Mouse (Mus musculus) hindbrain, embryonic 14.5 days (tissue): ENCODE data around the gene Gm13283. TPM values are rescaled to one million over a fixed set of nuclear protein-coding genes. Genes with fewer than 3 reads are reported as not detected.
"Not testable (repeated sequence)": the region's sequence is repeated elsewhere in the genome, so short reads cannot be mapped to it uniquely, and the experiment has no call there.

Experiments used
- ATAC-seq: fragments of 200-750 bp; cut with Nextera tagmentation; 2 replicates; pipeline ENCODE4 v1.8.0; 2017; ENCODE audit warnings: moderate number of reproducible peaks, mild to moderate bottlenecking, moderate TSS enrichment, moderate library complexity; ENCODE audit not compliant: low FRiP score
- DNase-seq: peaks from one replicate; pipeline ENCODE4 v3.0.0-alpha.2; 2015; ENCODE audit warnings: low spot score
- H3K27ac ChIP-seq: fragments of 300-500 bp; sonication (generic); 2 replicates; pipeline ENCODE4 v1.5.1; 2014; ENCODE audit warnings: mild to moderate bottlenecking, moderate library complexity
- H3K27me3 ChIP-seq: fragments of 300-500 bp; sonication (generic); 2 replicates; pipeline ENCODE4 v1.6.1; 2014; ENCODE audit warnings: mild to moderate bottlenecking, low read length, mixed read lengths; ENCODE audit not compliant: control insufficient read depth, insufficient read depth
- H3K36me3 ChIP-seq: fragments of 300-500 bp; sonication (generic); replicated peaks from 2 replicates; pipeline ENCODE4 v1.6.1; 2014; ENCODE audit not compliant: control insufficient read depth, insufficient read depth
- H3K4me1 ChIP-seq: fragments of 300-500 bp; sonication (generic); replicated peaks from 2 replicates; pipeline ENCODE4 v1.6.1; 2014; ENCODE audit warnings: antibody characterized with exemption, low read length, mixed read lengths; ENCODE audit not compliant: control insufficient read depth, insufficient read depth
- H3K4me2 ChIP-seq: fragments of 300-500 bp; sonication (generic); replicated peaks from 2 replicates; pipeline ENCODE4 v1.6.1; 2014; ENCODE audit warnings: mild to moderate bottlenecking, moderate library complexity
- H3K4me3 ChIP-seq: fragments of 300-500 bp; sonication (generic); replicated peaks from 2 replicates; pipeline ENCODE4 v1.5.1; 2014; ENCODE audit warnings: mild to moderate bottlenecking, low read length
- H3K9ac ChIP-seq: fragments of 300-500 bp; sonication (generic); 2 replicates; pipeline ENCODE4 v1.6.1; 2014
- H3K9me3 ChIP-seq: fragments of 300-500 bp; sonication (generic); 2 replicates; pipeline ENCODE4 v1.6.1; 2016; ENCODE audit warnings: low read length; ENCODE audit not compliant: control insufficient read depth
- WGBS: fragments of 180-500 bp; shearing (Covaris S2); extraction: QIAGEN DNeasy Blood & Tissue Kit; methylation state at CpG from one replicate; pipeline ENCODE4 v1.1.7; 2014; 5-methylcytosine and 5-hydroxymethylcytosine counted together
- polyA plus RNA-seq: library from polyadenylated mRNA; unstranded; fragments of >200 nt; fragmentation: Nextera tagmentation; extraction: Ambion mirVana; gene quantifications from 2 replicates; pipeline ENCODE4 v1.2.1, GENCODE M21; 2014

The Gm13283 gene
- polyA plus RNA-seq, 1 experiment from 2014 or later, result 0.15 TPM

DNA sequence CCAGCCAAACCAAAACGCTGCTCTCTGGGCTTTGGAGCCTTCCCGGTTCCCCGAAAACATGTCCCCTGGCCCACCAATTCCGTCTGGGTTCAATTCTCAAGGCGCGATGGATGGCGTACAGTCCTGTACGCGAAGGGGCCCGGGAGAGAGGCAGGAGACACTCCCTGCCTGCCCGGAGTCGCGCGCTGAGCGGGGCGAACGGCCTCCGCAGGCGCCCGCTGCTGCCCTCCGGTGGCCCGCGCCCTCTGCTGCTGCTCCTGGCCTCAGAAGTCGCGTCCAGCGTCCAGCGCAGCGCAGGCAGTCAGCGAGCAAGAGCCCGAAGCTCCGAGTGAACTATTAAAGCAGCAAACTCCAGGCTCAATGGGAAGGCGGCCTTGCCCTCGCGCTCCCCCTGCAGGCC, 45.8 kb downstream of the Gm13283 start:
- H3K9me3 ChIP-seq, H3K27ac ChIP-seq, H3K9ac ChIP-seq, H3K4me1 ChIP-seq, H3K36me3 ChIP-seq, DNase-seq, ATAC-seq, H3K27me3 ChIP-seq, H3K4me3 ChIP-seq: not testable (repeated sequence)
- H3K4me2 ChIP-seq, result peak overlapping the region; percentile 45
- WGBS, result no CpG with 5 or more reads among the region's 34 CpGs

Other genes with a start within 250 kb of the Gm13283 start
- gene Ifnb1, start 237.3 kb upstream of the Gm13283 start, polyA plus RNA-seq, result not detected in 2 replicates
- not detected in 2 replicates for gene Ifna15, start 201.9 kb upstream of the Gm13283 start, polyA plus RNA-seq
- not detected in 2 replicates for gene Ifna14, start 188.3 kb upstream of the Gm13283 start, polyA plus RNA-seq
- not detected in 2 replicates for gene Ifna9, start 167.7 kb upstream of the Gm13283 start, polyA plus RNA-seq
- gene Ifna12, start 156.7 kb upstream of the Gm13283 start, polyA plus RNA-seq, result not detected in 2 replicates
- not detected in 2 replicates for gene C87499, start 125.7 kb upstream of the Gm13283 start, polyA plus RNA-seq
- not detected in 2 replicates for gene Ifna13, start 115.7 kb upstream of the Gm13283 start, polyA plus RNA-seq
- not detected in 2 replicates for gene Ifna16, start 83.2 kb upstream of the Gm13283 start, polyA plus RNA-seq
- not detected in 2 replicates for gene Ifna2, start 76.2 kb upstream of the Gm13283 start, polyA plus RNA-seq
- gene Ifnab, start 68.8 kb upstream of the Gm13283 start, polyA plus RNA-seq, result not detected in 2 replicates
- 2.4 and 3.2 TPM in 2 replicates for gene Gm26566, start 38.3 kb upstream of the Gm13283 start, polyA plus RNA-seq
- gene Klhl9, start 37.7 kb upstream of the Gm13283 start, polyA plus RNA-seq, result 144 and 155 TPM in 2 replicates
- not detected in 2 replicates for gene Gm13271, start 5.3 kb upstream of the Gm13283 start, polyA plus RNA-seq
- gene Gm13290, start 13.7 kb downstream of the Gm13283 start, polyA plus RNA-seq, result not detected in 2 replicates
- not detected in 2 replicates for gene Gm13289, start 16.8 kb downstream of the Gm13283 start, polyA plus RNA-seq
- gene Gm13272, start 19.7 kb downstream of the Gm13283 start, polyA plus RNA-seq, result not detected in 2 replicates
- gene Ifnz, start 22.0 kb downstream of the Gm13283 start, polyA plus RNA-seq, result not detected in 2 replicates
- gene Gm13276, start 25.6 kb downstream of the Gm13283 start, polyA plus RNA-seq, result not detected in 2 replicates
- not detected in 2 replicates for gene Gm13277, start 28.5 kb downstream of the Gm13283 start, polyA plus RNA-seq
- not detected in 2 replicates for gene Gm13278, start 31.4 kb downstream of the Gm13283 start, polyA plus RNA-seq
- not detected in 2 replicates for gene Gm13275, start 34.4 kb downstream of the Gm13283 start, polyA plus RNA-seq
- not detected in 2 replicates for gene Gm13279, start 37.3 kb downstream of the Gm13283 start, polyA plus RNA-seq
- 0.16 TPM in 1 of 2 replicates, not detected in the other for gene Gm13285, start 39.5 kb downstream of the Gm13283 start, polyA plus RNA-seq
- not detected in 2 replicates for gene Gm13287, start 43.1 kb downstream of the Gm13283 start, polyA plus RNA-seq
- not detected in 2 replicates for gene Gm13288, start 45.4 kb downstream of the Gm13283 start, polyA plus RNA-seq
- gene Ifna7, start 56.1 kb downstream of the Gm13283 start, polyA plus RNA-seq, result not detected in 2 replicates
- not detected in 2 replicates for gene Ifna11, start 59.8 kb downstream of the Gm13283 start, polyA plus RNA-seq
- not detected in 2 replicates for gene Ifna6, start 67.3 kb downstream of the Gm13283 start, polyA plus RNA-seq
- not detected in 2 replicates for gene Ifna5, start 75.4 kb downstream of the Gm13283 start, polyA plus RNA-seq
- not detected in 2 replicates for gene Ifna4, start 81.7 kb downstream of the Gm13283 start, polyA plus RNA-seq
- not detected in 2 replicates for gene Ifna1, start 90.0 kb downstream of the Gm13283 start, polyA plus RNA-seq
- not detected in 2 replicates for gene Ifne, start 120.1 kb downstream of the Gm13283 start, polyA plus RNA-seq